Mouse (Mus musculus): Measurements from ENCODE around the gene Frmd4a. TPM values are rescaled to one million over a fixed set of nuclear protein-coding genes. Genes with fewer than 3 reads are reported as not detected.

Frmd4a gene
- polyA plus RNA-seq, 1 experiment = 4.2 TPM

DNA sequence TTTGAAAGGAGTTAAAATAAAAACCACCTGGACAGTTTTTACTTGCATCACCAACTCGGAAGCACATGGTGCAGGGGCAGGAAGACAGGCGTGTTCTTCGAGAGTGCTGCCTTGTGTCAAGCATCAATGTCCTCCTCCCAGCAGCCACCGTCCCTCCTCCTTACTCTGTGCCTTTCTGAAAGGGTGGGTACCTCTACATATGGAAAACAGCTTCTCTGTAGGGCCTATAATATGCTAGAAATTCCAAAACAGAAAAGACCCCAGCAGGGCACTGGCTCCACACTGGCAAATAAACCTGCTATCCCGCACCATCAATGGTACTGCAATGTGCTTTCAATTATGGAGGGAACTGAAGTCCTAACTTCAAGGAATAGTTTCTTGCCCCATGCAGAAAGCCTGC, 331.0 kb downstream of the Frmd4a start:
- WGBS = 73% methylated on average over 5 of the region's 5 CpGs
- Histone ChIP-seq H3K27me3 (ENCODE audit: control insufficient read depth, insufficient read depth, low read length) (no peaks in the 10 kb centered on the region), H3K27ac (ENCODE audit: insufficient read depth, low read depth, low read length) (no peak overlapping the region), H3K36me3 (ENCODE audit: control insufficient read depth, insufficient read depth, low read length) (no peaks in the 10 kb centered on the region), H3K4me1 (ENCODE audit: control insufficient read depth, insufficient read depth, insufficient read length, low read length) (peaks cover 9% of the 10 kb centered on the region; the same call in 1 of the 2 replicates), H3K4me3 (ENCODE audit: low read depth, low read length) (no peak overlapping the region)
- no peak for TF ChIP-seq CTCF (IDR thresholded peaks at IDR 0.05; ENCODE audit: extremely low read depth, insufficient read length, insufficient replicate concordance, low read depth, low read length)
- TF ChIP-seq POLR2A (IDR thresholded peaks at IDR 0.05; ENCODE audit: low read depth, low read length) = no peak

GRCm38 (mm10) chr2:4356812-4357384, 339.4 kb downstream of the Frmd4a start:
- Histone ChIP-seq H3K4me1 (ENCODE audit: control insufficient read depth, insufficient read depth, insufficient read length, low read length) (no peaks in the 10 kb centered on the region), H3K4me3 (ENCODE audit: low read depth, low read length) (no peak overlapping the region), H3K27me3 (ENCODE audit: control insufficient read depth, insufficient read depth, low read length) (no peaks in the 10 kb centered on the region), H3K36me3 (ENCODE audit: control insufficient read depth, insufficient read depth, low read length) (no peaks in the 10 kb centered on the region), H3K27ac (ENCODE audit: insufficient read depth, low read depth, low read length) (no peak overlapping the region)
- WGBS = 87% methylated on average over 7 of the region's 7 CpGs
- TF ChIP-seq CTCF (IDR thresholded peaks at IDR 0.05; ENCODE audit: extremely low read depth, insufficient read length, insufficient replicate concordance, low read depth, low read length) = no peak
- no peak for TF ChIP-seq POLR2A (IDR thresholded peaks at IDR 0.05; ENCODE audit: low read depth, low read length)

GRCm38 (mm10) chr2:4361981-4362834, 344.7 kb downstream of the Frmd4a start:
- Histone ChIP-seq H3K27ac (ENCODE audit: insufficient read depth, low read depth, low read length) (no peak overlapping the region), H3K4me1 (ENCODE audit: control insufficient read depth, insufficient read depth, insufficient read length, low read length) (peaks cover 2% of the 10 kb centered on the region; the same call in 1 of the 2 replicates), H3K36me3 (ENCODE audit: control insufficient read depth, insufficient read depth, low read length) (no peaks in the 10 kb centered on the region), H3K4me3 (ENCODE audit: low read depth, low read length) (no peak overlapping the region), H3K27me3 (ENCODE audit: control insufficient read depth, insufficient read depth, low read length) (no peaks in the 10 kb centered on the region)
- TF ChIP-seq CTCF (IDR thresholded peaks at IDR 0.05; ENCODE audit: extremely low read depth, insufficient read length, insufficient replicate concordance, low read depth, low read length) (no peak), POLR2A (IDR thresholded peaks at IDR 0.05; ENCODE audit: low read depth, low read length) (no peak)
- WGBS = 74% methylated on average over 9 of the region's 9 CpGs

DNA sequence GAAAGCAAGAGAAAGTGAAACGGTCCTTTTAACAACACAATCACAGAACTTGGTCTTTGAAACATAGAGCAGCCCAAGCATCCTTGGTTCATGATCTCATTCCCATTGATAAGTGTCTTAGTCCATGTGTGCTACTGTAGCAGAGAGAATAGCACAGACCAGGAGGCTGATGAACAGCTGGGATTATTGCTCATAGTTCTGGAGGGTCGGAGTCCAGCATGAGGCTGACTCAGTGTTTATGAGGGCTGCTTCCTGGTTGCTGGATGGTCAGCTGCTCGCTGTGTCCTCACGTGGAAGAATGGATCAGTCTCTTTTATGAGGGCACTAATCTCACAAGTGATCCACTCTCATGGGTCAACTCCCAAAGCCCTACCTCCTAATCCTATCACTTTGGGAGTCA, 347.4 kb downstream of the Frmd4a start:
- H3K27ac ChIP-seq (ENCODE audit: insufficient read depth, low read depth, low read length) = no peak overlapping the region
- no peaks in the 10 kb centered on the region for H3K27me3 ChIP-seq (ENCODE audit: control insufficient read depth, insufficient read depth, low read length)
- WGBS = 26% methylated on average over 4 of the region's 4 CpGs
- TF ChIP-seq POLR2A (IDR thresholded peaks at IDR 0.05; ENCODE audit: low read depth, low read length) (no peak), CTCF (IDR thresholded peaks at IDR 0.05; ENCODE audit: extremely low read depth, insufficient read length, insufficient replicate concordance, low read depth, low read length) (no peak)
- no peaks in the 10 kb centered on the region for H3K36me3 ChIP-seq (ENCODE audit: control insufficient read depth, insufficient read depth, low read length)
- H3K4me1 ChIP-seq (ENCODE audit: control insufficient read depth, insufficient read depth, insufficient read length, low read length) = peaks cover 2% of the 10 kb centered on the region; the same call in 1 of the 2 replicates
- H3K4me3 ChIP-seq (ENCODE audit: low read depth, low read length) = no peak overlapping the region

GRCm38 (mm10) chr2:4368544-4368943, 351.0 kb downstream of the Frmd4a start:
- no peak overlapping the region for H3K4me3 ChIP-seq (ENCODE audit: low read depth, low read length)
- H3K27me3 ChIP-seq (ENCODE audit: control insufficient read depth, insufficient read depth, low read length) = no peaks in the 10 kb centered on the region
- peaks cover 2% of the 10 kb centered on the region; the same call in 1 of the 2 replicates for H3K4me1 ChIP-seq (ENCODE audit: control insufficient read depth, insufficient read depth, insufficient read length, low read length)
- H3K36me3 ChIP-seq (ENCODE audit: control insufficient read depth, insufficient read depth, low read length) = no peaks in the 10 kb centered on the region
- WGBS = 72% methylated on average over 6 of the region's 6 CpGs
- TF ChIP-seq CTCF (IDR thresholded peaks at IDR 0.05; ENCODE audit: extremely low read depth, insufficient read length, insufficient replicate concordance, low read depth, low read length) = no peak
- no peak overlapping the region for H3K27ac ChIP-seq (ENCODE audit: insufficient read depth, low read depth, low read length)

DNA sequence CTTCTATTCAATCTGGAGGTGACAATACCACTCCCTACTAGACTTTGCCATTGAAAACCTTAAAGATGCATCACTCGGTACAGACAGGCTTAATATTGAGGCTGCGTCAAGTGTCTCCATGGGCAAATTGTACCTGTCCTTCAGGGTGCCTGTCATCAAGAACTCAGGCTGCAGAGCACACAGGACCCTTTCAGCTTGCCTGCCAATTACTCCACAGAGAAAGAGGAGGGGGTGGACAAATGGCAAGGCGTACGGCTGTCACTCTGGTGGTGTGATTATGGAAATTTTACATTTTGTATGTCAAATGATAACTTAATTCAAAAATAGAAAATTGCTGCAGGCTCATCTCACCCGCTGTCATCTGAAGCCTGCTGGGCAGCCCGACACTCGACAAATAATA, 353.0 kb downstream of the Frmd4a start:
- Histone ChIP-seq H3K4me1 (ENCODE audit: control insufficient read depth, insufficient read depth, insufficient read length, low read length) (no peaks in the 10 kb centered on the region), H3K27ac (ENCODE audit: insufficient read depth, low read depth, low read length) (no peak overlapping the region), H3K36me3 (ENCODE audit: control insufficient read depth, insufficient read depth, low read length) (no peaks in the 10 kb centered on the region), H3K27me3 (ENCODE audit: control insufficient read depth, insufficient read depth, low read length) (no peaks in the 10 kb centered on the region), H3K4me3 (ENCODE audit: low read depth, low read length) (no peak overlapping the region)
- no peak for TF ChIP-seq POLR2A (IDR thresholded peaks at IDR 0.05; ENCODE audit: low read depth, low read length)
- no peak for TF ChIP-seq CTCF (IDR thresholded peaks at IDR 0.05; ENCODE audit: extremely low read depth, insufficient read length, insufficient replicate concordance, low read depth, low read length)
- WGBS = 89% methylated on average over 7 of the region's 7 CpGs

DNA sequence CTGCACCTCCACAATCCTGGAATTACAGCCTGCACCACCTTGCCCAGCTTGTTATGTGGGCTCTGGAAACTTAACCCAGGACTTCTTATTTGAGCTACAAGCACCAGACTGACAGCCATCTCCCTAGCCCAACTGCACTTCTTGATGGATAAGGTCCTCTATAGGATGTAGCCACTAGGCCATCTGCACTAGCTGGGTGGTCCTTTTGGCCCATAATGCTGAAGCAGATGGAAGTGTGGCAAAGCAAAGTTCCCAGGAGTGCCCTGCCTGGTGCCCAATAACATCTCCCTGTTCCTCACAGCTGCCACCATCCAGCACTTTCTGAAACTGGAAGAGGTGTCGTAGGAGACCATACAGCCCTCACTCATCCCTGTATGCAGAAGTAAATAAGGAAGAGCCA, 353.8 kb downstream of the Frmd4a start:
- 90% methylated on average over 1 of the region's 1 CpGs for WGBS
- no peaks in the 10 kb centered on the region for H3K27me3 ChIP-seq (ENCODE audit: control insufficient read depth, insufficient read depth, low read length)
- H3K4me3 ChIP-seq (ENCODE audit: low read depth, low read length) = no peak overlapping the region
- no peak overlapping the region for H3K27ac ChIP-seq (ENCODE audit: insufficient read depth, low read depth, low read length)
- H3K4me1 ChIP-seq (ENCODE audit: control insufficient read depth, insufficient read depth, insufficient read length, low read length) = no peaks in the 10 kb centered on the region
- TF ChIP-seq CTCF (IDR thresholded peaks at IDR 0.05; ENCODE audit: extremely low read depth, insufficient read length, insufficient replicate concordance, low read depth, low read length) (no peak), POLR2A (IDR thresholded peaks at IDR 0.05; ENCODE audit: low read depth, low read length) (no peak)
- H3K36me3 ChIP-seq (ENCODE audit: control insufficient read depth, insufficient read depth, low read length) = no peaks in the 10 kb centered on the region
